Mouse (Mus musculus): ENCODE data around the gene Zfp64. TPM values are rescaled to one million over a fixed set of nuclear protein-coding genes. Genes with fewer than 3 reads are reported as not detected.

The Zfp64 gene
- polyA plus RNA-seq, 1 experiment from 2014 or later, result 39.0 TPM

GRCm38 (mm10) chr2:168936896-168937295, 18.5 kb downstream of the Zfp64 start:
- Histone ChIP-seq H3K4me1 (ENCODE audit: control insufficient read depth, insufficient read depth, low read length) (no peaks in the 10 kb centered on the region), H3K27ac (replicated peaks; ENCODE audit: low read depth, low read length) (no peak overlapping the region), H3K36me3 (ENCODE audit: control insufficient read depth, insufficient read depth, low read length) (peaks cover 83% of the 10 kb centered on the region), H3K4me3 (ENCODE audit: low read depth, low read length) (no peak overlapping the region), H3K4me2 (ENCODE audit: low read depth, low read length) (no peak overlapping the region), H3K9me3 (ENCODE audit: control insufficient read depth, low read length) (no peaks in the 10 kb centered on the region), H3K9ac (ENCODE audit: low read depth, low read length) (no peak overlapping the region), H3K27me3 (replicated peaks; ENCODE audit: control insufficient read depth, insufficient read depth, low read length) (no peaks in the 10 kb centered on the region)
- WGBS, result 90% methylated on average over 6 of the region's 6 CpGs
- DNase-seq (ENCODE audit: low spot score) (no peak), ATAC-seq (ENCODE audit: low read depth) (no peak)

GRCm38 (mm10) chr2:168935165-168935564, 20.2 kb downstream of the Zfp64 start:
- no peaks in the 10 kb centered on the region for H3K4me1 ChIP-seq (ENCODE audit: control insufficient read depth, insufficient read depth, low read length)
- H3K36me3 ChIP-seq (ENCODE audit: control insufficient read depth, insufficient read depth, low read length), result peaks cover 90% of the 10 kb centered on the region
- H3K4me2 ChIP-seq (ENCODE audit: low read depth, low read length), result no peak overlapping the region
- DNase-seq (ENCODE audit: low spot score) (no peak), ATAC-seq (ENCODE audit: low read depth) (no peak)
- no peaks in the 10 kb centered on the region for H3K27me3 ChIP-seq (replicated peaks; ENCODE audit: control insufficient read depth, insufficient read depth, low read length)
- no peak overlapping the region for H3K9ac ChIP-seq (ENCODE audit: low read depth, low read length)
- 86% methylated on average over 35 of the region's 35 CpGs for WGBS
- no peaks in the 10 kb centered on the region for H3K9me3 ChIP-seq (ENCODE audit: control insufficient read depth, low read length)
- no peak overlapping the region for H3K27ac ChIP-seq (replicated peaks; ENCODE audit: low read depth, low read length)
- H3K4me3 ChIP-seq (ENCODE audit: low read depth, low read length), result no peak overlapping the region

DNA sequence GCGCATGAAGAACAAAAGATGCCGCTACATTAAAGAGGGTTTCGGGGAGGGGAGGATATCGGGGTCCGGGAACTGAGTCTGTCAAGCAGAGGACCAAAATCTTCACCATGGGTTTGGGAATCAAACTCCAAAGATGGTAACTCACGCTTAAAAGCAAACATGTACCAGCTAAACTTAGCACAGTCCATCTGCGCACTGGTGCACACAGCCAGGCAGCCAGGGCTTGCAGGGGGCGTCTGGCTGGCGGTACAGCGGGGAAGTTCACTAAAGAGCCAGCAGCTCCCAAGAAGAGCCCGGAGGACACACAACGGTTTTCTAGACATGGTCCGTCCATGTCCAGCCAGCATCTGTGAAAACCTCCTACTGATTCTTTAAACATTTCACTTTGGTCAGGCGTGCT, 23.7 kb downstream of the Zfp64 start:
- WGBS, result 94% methylated on average over 14 of the region's 14 CpGs
- no peak for DNase-seq (ENCODE audit: low spot score)
- no peak for ATAC-seq (ENCODE audit: low read depth)

DNA sequence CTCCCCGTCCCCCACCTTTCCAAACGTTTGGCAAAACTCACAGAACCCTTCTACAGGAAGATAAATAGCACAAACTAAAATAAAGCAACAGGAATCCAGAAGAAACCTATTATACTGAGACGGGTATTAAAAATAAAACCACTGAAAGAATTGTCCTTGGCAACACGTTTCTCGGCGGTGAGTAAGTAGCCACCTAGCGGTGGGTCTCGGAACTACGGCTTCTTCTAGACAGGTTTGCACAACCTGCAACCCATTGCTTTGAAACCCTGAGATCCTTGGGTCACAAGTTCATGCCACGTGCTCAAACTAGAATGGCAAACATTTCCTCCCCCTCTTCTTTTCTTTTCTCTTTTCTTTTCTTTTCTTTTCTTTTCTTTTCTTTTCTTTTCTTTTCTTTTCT, 25.7 kb downstream of the Zfp64 start:
- no peaks in the 10 kb centered on the region for H3K4me1 ChIP-seq (ENCODE audit: control insufficient read depth, insufficient read depth, low read length)
- H3K9me3 ChIP-seq (ENCODE audit: control insufficient read depth, low read length), result no peaks in the 10 kb centered on the region
- H3K4me2 ChIP-seq (ENCODE audit: low read depth, low read length), result no peak overlapping the region
- peaks cover 70% of the 10 kb centered on the region for H3K36me3 ChIP-seq (ENCODE audit: control insufficient read depth, insufficient read depth, low read length)
- no peak for ATAC-seq (ENCODE audit: low read depth)
- DNase-seq (ENCODE audit: low spot score), result peak; percentile 58
- WGBS, result 23% methylated on average over 10 of the region's 10 CpGs
- H3K27me3 ChIP-seq (replicated peaks; ENCODE audit: control insufficient read depth, insufficient read depth, low read length), result no peaks in the 10 kb centered on the region
- H3K9ac ChIP-seq (ENCODE audit: low read depth, low read length), result no peak overlapping the region
- H3K27ac ChIP-seq (replicated peaks; ENCODE audit: low read depth, low read length), result no peak overlapping the region
- no peak overlapping the region for H3K4me3 ChIP-seq (ENCODE audit: low read depth, low read length)

More for the DNA sequence above, 23.7 kb downstream of the Zfp64 start:
- Histone ChIP-seq H3K4me2 (ENCODE audit: low read depth, low read length) (no peak overlapping the region), H3K27me3 (replicated peaks; ENCODE audit: control insufficient read depth, insufficient read depth, low read length) (no peaks in the 10 kb centered on the region), H3K9ac (ENCODE audit: low read depth, low read length) (no peak overlapping the region), H3K9me3 (ENCODE audit: control insufficient read depth, low read length) (no peaks in the 10 kb centered on the region), H3K4me3 (ENCODE audit: low read depth, low read length) (no peak overlapping the region), H3K36me3 (ENCODE audit: control insufficient read depth, insufficient read depth, low read length) (peaks cover 74% of the 10 kb centered on the region), H3K4me1 (ENCODE audit: control insufficient read depth, insufficient read depth, low read length) (no peaks in the 10 kb centered on the region), H3K27ac (replicated peaks; ENCODE audit: low read depth, low read length) (no peak overlapping the region)

DNA sequence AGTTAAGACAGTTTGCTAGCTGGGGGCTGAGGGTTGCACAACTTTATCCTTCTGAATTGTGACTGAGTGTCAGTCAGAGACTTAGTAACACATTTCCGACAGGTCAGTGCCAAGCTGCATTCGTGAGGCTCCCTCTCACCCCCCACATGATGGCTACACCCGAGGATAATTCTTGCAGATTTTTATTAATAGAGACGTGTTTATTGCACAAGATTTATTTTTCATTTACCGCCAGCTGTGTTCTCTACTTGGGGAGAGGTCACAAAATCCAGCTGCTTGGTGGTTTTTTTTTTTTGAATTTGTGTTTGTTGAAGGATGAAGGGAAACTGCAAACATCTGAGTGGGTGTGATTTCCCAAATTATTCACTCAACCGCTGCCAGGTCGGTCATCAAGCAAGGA, 28.0 kb downstream of the Zfp64 start:
- no peak overlapping the region for H3K27ac ChIP-seq (replicated peaks; ENCODE audit: low read depth, low read length)
- H3K4me3 ChIP-seq (ENCODE audit: low read depth, low read length), result no peak overlapping the region
- H3K4me2 ChIP-seq (ENCODE audit: low read depth, low read length), result no peak overlapping the region
- peaks cover 51% of the 10 kb centered on the region for H3K36me3 ChIP-seq (ENCODE audit: control insufficient read depth, insufficient read depth, low read length)
- no peaks in the 10 kb centered on the region for H3K4me1 ChIP-seq (ENCODE audit: control insufficient read depth, insufficient read depth, low read length)
- ATAC-seq (ENCODE audit: low read depth) (no peak), DNase-seq (ENCODE audit: low spot score) (no peak)
- no peaks in the 10 kb centered on the region for H3K9me3 ChIP-seq (ENCODE audit: control insufficient read depth, low read length)
- 83% methylated on average over 7 of the region's 7 CpGs for WGBS
- no peak overlapping the region for H3K9ac ChIP-seq (ENCODE audit: low read depth, low read length)
- H3K27me3 ChIP-seq (replicated peaks; ENCODE audit: control insufficient read depth, insufficient read depth, low read length), result no peaks in the 10 kb centered on the region

DNA sequence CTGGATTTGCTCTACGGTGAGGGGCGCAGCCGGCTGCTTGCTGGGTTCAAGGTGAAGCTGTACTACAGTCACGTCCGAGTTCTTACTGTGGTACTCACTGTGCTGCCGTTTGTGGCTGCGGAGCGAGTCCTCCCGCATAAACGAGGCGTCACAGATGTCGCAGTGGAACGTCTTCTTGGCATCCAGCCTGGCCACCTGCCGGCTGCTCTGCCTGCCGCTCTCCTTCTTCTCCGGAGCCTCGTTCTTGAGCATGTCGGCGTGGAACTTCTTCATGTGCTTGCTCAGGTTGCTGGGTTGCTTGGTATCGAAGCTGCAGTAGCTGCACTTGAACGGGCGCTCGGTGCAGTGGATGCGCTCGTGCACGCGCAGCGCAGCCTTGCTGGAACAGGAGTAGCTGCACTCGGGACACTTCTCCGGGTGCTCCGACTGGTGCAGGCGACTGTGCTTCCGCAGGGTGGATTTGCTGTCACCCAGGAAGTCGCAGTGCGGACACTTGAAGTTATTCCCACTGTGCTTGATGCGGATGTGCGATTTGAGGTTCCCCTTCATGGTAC, 29.1 kb downstream of the Zfp64 start:
- Histone ChIP-seq H3K36me3 (ENCODE audit: control insufficient read depth, insufficient read depth, low read length) (peaks cover 47% of the 10 kb centered on the region), H3K4me3 (ENCODE audit: low read depth, low read length) (no peak overlapping the region), H3K4me1 (ENCODE audit: control insufficient read depth, insufficient read depth, low read length) (no peaks in the 10 kb centered on the region), H3K27me3 (replicated peaks; ENCODE audit: control insufficient read depth, insufficient read depth, low read length) (no peaks in the 10 kb centered on the region), H3K4me2 (ENCODE audit: low read depth, low read length) (no peak overlapping the region), H3K27ac (replicated peaks; ENCODE audit: low read depth, low read length) (no peak overlapping the region), H3K9ac (ENCODE audit: low read depth, low read length) (no peak overlapping the region), H3K9me3 (ENCODE audit: control insufficient read depth, low read length) (0 out of 2 replicates have a peak, but pooled peaks cover 6% of the 10 kb centered on the region)
- no peak for ATAC-seq (ENCODE audit: low read depth)
- no peak for DNase-seq (ENCODE audit: low spot score)
- 92% methylated on average over 37 of the region's 37 CpGs for WGBS

DNA sequence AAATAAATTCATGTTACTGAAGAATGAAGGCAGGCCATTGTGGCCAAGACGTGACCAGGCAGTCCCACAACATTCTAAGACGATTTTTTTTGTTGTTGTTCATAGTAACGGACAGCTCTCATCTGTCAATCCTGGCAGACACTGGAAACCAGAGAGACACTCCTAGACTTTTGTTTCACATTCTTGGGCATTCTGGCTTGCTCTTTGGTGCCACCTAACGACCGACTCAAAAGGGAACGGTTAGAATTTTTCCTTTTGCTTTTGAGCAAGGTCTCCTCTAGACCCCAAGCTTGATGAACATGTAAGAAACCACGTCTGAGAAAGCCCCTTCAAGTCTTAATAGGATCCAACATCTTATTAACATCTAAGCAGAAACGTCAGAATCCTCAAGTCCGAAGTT, 31.7 kb downstream of the Zfp64 start:
- no peak overlapping the region for H3K27ac ChIP-seq (replicated peaks; ENCODE audit: low read depth, low read length)
- 8% methylated on average over 9 of the region's 9 CpGs for WGBS
- H3K27me3 ChIP-seq (replicated peaks; ENCODE audit: control insufficient read depth, insufficient read depth, low read length), result no peaks in the 10 kb centered on the region
- H3K4me1 ChIP-seq (ENCODE audit: control insufficient read depth, insufficient read depth, low read length), result no peaks in the 10 kb centered on the region
- 0 out of 2 replicates have a peak, but pooled peaks cover 6% of the 10 kb centered on the region for H3K9me3 ChIP-seq (ENCODE audit: control insufficient read depth, low read length)
- peak; percentile 70 for DNase-seq (ENCODE audit: low spot score)
- no peak overlapping the region for H3K4me2 ChIP-seq (ENCODE audit: low read depth, low read length)
- H3K4me3 ChIP-seq (ENCODE audit: low read depth, low read length), result no peak overlapping the region
- ATAC-seq (ENCODE audit: low read depth), result no peak
- no peak overlapping the region for H3K9ac ChIP-seq (ENCODE audit: low read depth, low read length)
- peaks cover 30% of the 10 kb centered on the region for H3K36me3 ChIP-seq (ENCODE audit: control insufficient read depth, insufficient read depth, low read length)

DNA sequence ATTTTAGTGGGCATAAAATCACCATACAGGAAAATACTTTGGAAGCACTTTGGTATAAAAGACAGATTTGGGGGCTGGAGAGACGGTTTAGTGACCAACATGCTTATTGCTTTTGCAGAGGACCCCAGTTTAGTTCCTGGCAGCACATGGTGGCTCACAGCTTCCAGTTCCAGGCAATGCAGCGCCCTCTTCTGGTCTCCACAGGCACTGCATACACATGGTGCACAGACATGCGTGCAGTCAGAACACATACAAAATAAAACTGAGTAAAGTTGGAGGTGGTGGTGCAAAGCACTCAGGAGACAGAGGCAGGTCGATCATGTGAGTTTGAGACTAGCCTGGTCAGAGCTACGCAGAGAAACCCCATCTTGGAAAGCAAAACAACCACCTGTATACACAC, 32.9 kb downstream of the Zfp64 start:
- Histone ChIP-seq H3K4me1 (ENCODE audit: control insufficient read depth, insufficient read depth, low read length) (no peaks in the 10 kb centered on the region), H3K27me3 (replicated peaks; ENCODE audit: control insufficient read depth, insufficient read depth, low read length) (no peaks in the 10 kb centered on the region), H3K36me3 (ENCODE audit: control insufficient read depth, insufficient read depth, low read length) (peaks cover 24% of the 10 kb centered on the region), H3K9me3 (ENCODE audit: control insufficient read depth, low read length) (0 out of 2 replicates have a peak, but pooled peaks cover 6% of the 10 kb centered on the region), H3K27ac (replicated peaks; ENCODE audit: low read depth, low read length) (no peak overlapping the region), H3K4me3 (ENCODE audit: low read depth, low read length) (no peak overlapping the region), H3K4me2 (ENCODE audit: low read depth, low read length) (no peak overlapping the region), H3K9ac (ENCODE audit: low read depth, low read length) (no peak overlapping the region)
- WGBS, result 79% methylated on average over 5 of the region's 5 CpGs
- no peak for ATAC-seq (ENCODE audit: low read depth)
- DNase-seq (ENCODE audit: low spot score), result no peak

GRCm38 (mm10) chr2:168920007-168920406, 35.4 kb downstream of the Zfp64 start:
- no peak overlapping the region for H3K4me3 ChIP-seq (ENCODE audit: low read depth, low read length)
- H3K27ac ChIP-seq (replicated peaks; ENCODE audit: low read depth, low read length), result peak overlapping the region; percentile 4; the same call in 1 of the 2 replicates
- WGBS, result 42% methylated on average over 15 of the region's 15 CpGs
- H3K4me1 ChIP-seq (ENCODE audit: control insufficient read depth, insufficient read depth, low read length), result no peaks in the 10 kb centered on the region
- H3K36me3 ChIP-seq (ENCODE audit: control insufficient read depth, insufficient read depth, low read length), result peaks cover 7% of the 10 kb centered on the region; the same call in 1 of the 2 replicates
- no peaks in the 10 kb centered on the region for H3K27me3 ChIP-seq (replicated peaks; ENCODE audit: control insufficient read depth, insufficient read depth, low read length)
- H3K9me3 ChIP-seq (ENCODE audit: control insufficient read depth, low read length), result 0 out of 2 replicates have a peak, but pooled peaks cover 6% of the 10 kb centered on the region
- DNase-seq (ENCODE audit: low spot score) (peak; percentile 84), ATAC-seq (ENCODE audit: low read depth) (peak; percentile 74)
- H3K9ac ChIP-seq (ENCODE audit: low read depth, low read length), result no peak overlapping the region
- H3K4me2 ChIP-seq (ENCODE audit: low read depth, low read length), result peak overlapping the region; percentile 34
